Mouse (Mus musculus) C2C12 (cell line): ENCODE results near the gene Pdlim5.

Experiments used
- CTCF ChIP-seq: IDR thresholded peaks from one replicate; pipeline ENCODE4 v1.5.1; 2011; ENCODE audit not compliant: control insufficient read depth, insufficient read depth, insufficient read length
- MYOG ChIP-seq: IDR thresholded peaks from one replicate; pipeline ENCODE4 v1.6.1; 2011; ENCODE audit not compliant: control insufficient read depth, insufficient read length; ENCODE audit errors: extremely low read depth

GRCm38 (mm10) chr3:142256371-142256770, 139.1 kb downstream of the Pdlim5 start:
- no peak for TF ChIP-seq CTCF
- no peak for TF ChIP-seq MYOG
